Mouse (Mus musculus) E14TG2a.4 (cell line): Measurements from ENCODE around the gene Ntm.

Source experiments
- CTCF ChIP-seq: conservative IDR thresholded peaks from 2 replicates; pipeline ENCODE4 v1.5.1; 2014; ENCODE audit warnings: low read length
- NANOG ChIP-seq: IDR thresholded peaks from 2 replicates; pipeline ENCODE4 v1.6.1; 2014; ENCODE audit warnings: borderline replicate concordance, low read length, mixed read lengths
- POU5F1 ChIP-seq: IDR thresholded peaks from 2 replicates; pipeline ENCODE4 v1.6.1; 2014; ENCODE audit warnings: low read length, borderline replicate concordance

DNA sequence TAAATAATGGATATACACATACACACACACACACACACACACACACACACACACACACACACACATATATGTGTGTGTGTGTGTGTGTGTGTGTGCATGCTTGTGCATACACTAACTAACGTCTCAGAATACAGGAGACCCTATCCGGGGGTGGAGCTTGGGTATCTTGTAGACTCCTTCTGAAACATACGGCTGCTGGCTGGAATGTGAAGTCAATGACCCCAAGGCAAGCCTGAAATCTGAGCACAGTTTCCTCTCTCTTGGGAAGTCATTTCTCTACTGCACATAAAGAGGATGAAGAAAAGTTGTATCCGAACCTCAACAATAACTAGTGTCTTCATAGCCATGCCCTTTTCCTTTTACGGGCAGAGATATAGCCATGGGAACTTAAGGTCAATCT lies 95.2 kb downstream of the Ntm start:
- TF ChIP-seq CTCF = no peak
- no peak for TF ChIP-seq POU5F1
- TF ChIP-seq NANOG = no peak
